Mouse (Mus musculus): ENCODE data around the gene Lman2l.

DNA sequence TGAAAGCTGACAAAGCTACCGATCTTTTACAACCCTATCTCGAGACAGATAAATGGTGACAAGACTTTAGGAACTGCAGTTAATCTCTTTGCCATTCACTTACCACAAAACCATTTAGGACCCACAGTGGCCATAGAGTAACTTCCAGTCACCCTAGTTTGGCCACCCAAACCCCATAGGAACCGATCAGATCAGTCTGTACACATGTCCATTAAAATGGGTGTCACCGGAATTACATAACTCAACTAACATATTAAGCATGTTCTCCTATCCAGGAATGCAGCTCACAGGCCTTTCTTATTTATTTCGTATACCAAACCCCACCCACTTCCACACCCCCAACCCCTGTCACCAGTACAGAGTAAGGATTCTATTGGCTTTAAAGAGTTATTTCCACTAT, 1.8 kb upstream of the Lman2l start:
- TF ChIP-seq CTCF (IDR thresholded peaks at IDR 0.05; ENCODE audit: low read depth) (no peak), EP300 (IDR thresholded peaks at IDR 0.05; ENCODE audit: low read depth) (no peak)

Measured in heart, postnatal 0 days (tissue).